Mouse (Mus musculus) liver, postnatal 0 days (tissue): ENCODE measurements at regions not wholly inside any gene's neighbourhood (a gene's known extent, or its start where the extent isn't known, plus 50 kb on each side); places are given as distances from the start of the nearest gene placed in this dataset.

Source experiments
- CTCF ChIP-seq: sonication (generic); IDR thresholded peaks from 2 replicates; pipeline ENCODE4 v1.5.1; 2016; ENCODE audit warnings: antibody characterized with exemption, low read depth
- EP300 ChIP-seq: IDR thresholded peaks from 2 replicates; pipeline ENCODE4 v1.6.1; 2016; ENCODE audit warnings: antibody characterized with exemption, low read depth, mild to moderate bottlenecking

- TF ChIP-seq CTCF: no peak
- no peak for TF ChIP-seq EP300
These were observed 163.8 kb upstream of the Gm10192 start for GRCm38 (mm10) chr4:97346799-97347198.
